Mouse (Mus musculus) ovary, adult 10 weeks (tissue): Measurements from ENCODE around the gene Olfr130. TPM values are rescaled to one million over a fixed set of nuclear protein-coding genes. Genes with fewer than 3 reads are reported as not detected.

Source experiments
- polyA plus RNA-seq: library from polyadenylated mRNA; stranded (reverse); fragments of 350-450 nt; fragmentation: Illumina TruSeq; extraction: RNeasy Lipid Tissue Mini Kit (QIAGEN cat#74804); gene quantifications from one replicate; pipeline ENCODE4 v1.2.3, GENCODE M21; 2014

The Olfr130 gene
- not detected for polyA plus RNA-seq

GRCm38 (mm10) chr17:38063621-38064020, at the start of gene Olfr130:
Olfr130 (plus strand) TSS chr17:38063921.

GRCm38 (mm10) chr17:38059979-38060378, 3.7 kb upstream of the Olfr130 start, which contains the start of gene Olfr129:
Olfr129 (minus strand) TSS chr17:38060079.

GRCm38 (mm10) chr17:38088593-38088992, 24.9 kb downstream of the Olfr130 start, which contains the start of gene Olfr131:
Olfr131 (minus strand) TSS chr17:38088693.

Other genes starting within 250 kb of the Olfr130 start
- gene Olfr125, start 231.0 kb upstream of the Olfr130 start, polyA plus RNA-seq = not detected
- not detected for gene Olfr126, start 216.4 kb upstream of the Olfr130 start, polyA plus RNA-seq
- not detected for gene Olfr127, start 163.5 kb upstream of the Olfr130 start, polyA plus RNA-seq
- not detected for gene Olfr128, start 143.4 kb upstream of the Olfr130 start, polyA plus RNA-seq
- not detected for gene Olfr761, start 110.8 kb upstream of the Olfr130 start, polyA plus RNA-seq
- not detected for gene Olfr129, start 3.8 kb upstream of the Olfr130 start, polyA plus RNA-seq
- gene Olfr131, start 24.8 kb downstream of the Olfr130 start, polyA plus RNA-seq = not detected
- gene Olfr132, start 70.6 kb downstream of the Olfr130 start, polyA plus RNA-seq = not detected
- gene Olfr133, start 81.4 kb downstream of the Olfr130 start, polyA plus RNA-seq = not detected
- gene Olfr134, start 107.5 kb downstream of the Olfr130 start, polyA plus RNA-seq = not detected
- gene Olfr135, start 140.4 kb downstream of the Olfr130 start, polyA plus RNA-seq = not detected
- not detected for gene Olfr138, start 197.1 kb downstream of the Olfr130 start, polyA plus RNA-seq
- not detected for gene Olfr137, start 243.6 kb downstream of the Olfr130 start, polyA plus RNA-seq